Mouse (Mus musculus): ENCODE results near the gene Gpank1.

GRCm38 (mm10) chr17:35125578-35125977 is 4.3 kb downstream of the Gpank1 start:
- TF ChIP-seq CTCF (IDR thresholded peaks at IDR 0.05; ENCODE audit: low read depth, low read length) (no peak), GATA2 (IDR thresholded peaks at IDR 0.05; ENCODE audit: borderline replicate concordance, low read depth, low read length) (no peak), TAL1 (conservative IDR thresholded peaks at IDR 0.05; ENCODE audit: low read depth, low read length) (no peak)

Data from G1E (cell line).